Mouse (Mus musculus) embryo, embryonic 10.5 days (tissue): ENCODE data around the gene Slc16a6.
"Not testable (repeated sequence)": the region's sequence is repeated elsewhere in the genome, so short reads cannot be mapped to it uniquely, and the experiment has no call there.

Experiments used
- DNase-seq: peaks from one replicate; pipeline ENCODE4 v3.0.0-alpha.2; 2015; ENCODE audit warnings: low spot score

Slc16a6 gene

DNA sequence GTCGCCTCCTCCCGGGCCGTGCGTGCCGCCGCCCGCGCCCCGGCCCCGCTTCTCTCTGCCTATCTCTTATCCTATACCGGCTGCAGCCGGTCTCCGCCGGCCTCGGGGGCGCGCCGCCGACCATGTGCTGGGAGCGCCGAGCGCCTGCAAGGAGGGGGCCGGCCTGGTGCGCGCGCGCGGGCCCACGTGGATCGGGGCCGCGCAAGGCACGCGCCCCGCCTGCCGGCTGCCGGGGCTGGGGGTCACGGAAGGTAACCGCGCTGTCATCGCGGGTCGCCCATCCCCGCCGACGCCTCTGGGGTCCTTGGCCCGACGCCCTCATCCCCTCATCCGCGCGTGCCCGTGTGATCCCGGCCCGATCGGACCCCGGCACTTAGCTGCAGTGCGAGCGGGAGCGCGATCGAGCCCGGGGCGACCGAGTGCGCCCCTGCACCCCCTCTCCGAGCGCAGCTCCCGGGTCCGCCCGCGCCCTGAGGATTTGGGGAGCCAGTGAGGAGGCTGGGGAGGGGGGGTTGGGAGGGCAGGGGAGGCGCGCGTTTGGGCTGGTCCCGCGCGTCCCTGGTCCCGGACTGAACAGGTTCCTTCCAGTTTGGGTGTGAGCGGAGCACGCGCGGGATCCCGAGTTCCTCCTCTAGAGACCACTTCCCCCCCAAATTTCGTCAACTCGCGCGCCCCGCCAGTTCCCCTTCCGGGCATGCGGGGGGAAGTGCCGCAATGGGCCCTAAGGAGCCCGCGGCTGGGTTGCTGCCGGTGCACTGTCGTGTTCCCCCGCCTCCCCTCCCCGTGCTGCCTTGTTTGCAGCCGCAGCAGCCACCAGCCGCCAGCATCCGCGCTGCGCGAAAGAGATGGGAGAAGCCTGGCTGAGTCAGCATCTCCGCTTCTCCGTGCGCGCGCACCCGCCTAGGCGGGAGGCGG, at the start of gene Slc16a6, which contains the start of gene Arsg:
Gene Slc16a6 (minus strand): TSS at position 428 of the 915 bp plus-strand sequence.
Gene Arsg (plus strand): TSS at position 204 of the 915 bp plus-strand sequence.
- DNase-seq, result peak; percentile 89

GRCm38 (mm10) chr11:109520958-109521357, 47.6 kb upstream of the Slc16a6 start:
- DNase-seq, result no peak

DNA sequence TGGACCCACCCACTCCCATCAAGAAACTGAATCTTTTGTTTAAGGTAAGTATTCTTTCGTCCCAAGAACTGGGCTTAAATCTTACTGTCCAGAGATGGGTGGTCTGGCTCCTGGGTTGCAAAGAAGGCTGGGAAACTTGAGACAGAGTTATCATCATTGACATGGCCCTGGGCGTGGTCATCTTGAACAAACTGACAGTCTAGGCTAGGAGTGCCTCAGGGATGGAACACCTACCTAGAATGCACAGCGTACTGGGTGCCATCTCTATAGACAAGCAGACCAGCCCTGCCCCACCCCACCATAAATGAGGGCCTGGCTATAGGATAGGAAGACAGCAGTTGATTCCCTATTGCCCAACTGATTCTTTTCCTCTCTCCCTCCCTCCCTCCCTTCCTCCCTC, 44.4 kb upstream of the Slc16a6 start:
- DNase-seq, result no peak

DNA sequence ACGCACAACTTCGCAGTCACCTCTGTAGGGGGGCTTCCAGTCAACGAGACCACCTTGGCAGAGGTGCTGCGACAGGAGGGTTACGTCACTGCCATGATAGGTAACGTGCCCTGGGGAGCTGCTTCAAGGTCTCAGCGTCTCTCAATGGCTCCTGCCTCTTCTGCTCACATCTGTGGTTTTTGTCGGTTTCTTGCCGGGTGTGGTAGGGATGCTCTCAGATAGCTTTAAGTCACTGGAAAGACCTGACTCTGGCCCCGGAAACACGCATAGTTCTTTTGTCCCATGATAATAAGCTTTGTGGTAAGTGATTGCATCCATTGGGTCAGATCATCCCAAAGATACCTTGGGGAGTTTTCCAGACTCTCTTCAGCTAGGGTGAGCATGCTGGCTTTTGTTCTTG, 43.9 kb upstream of the Slc16a6 start:
- no peak for DNase-seq

GRCm38 (mm10) chr11:109514064-109514612, 40.7 kb upstream of the Slc16a6 start:
- no peak for DNase-seq

- DNase-seq, result no peak
Observed at GRCm38 (mm10) chr11:109512995-109513675, 39.7 kb upstream of the Slc16a6 start.

GRCm38 (mm10) chr11:109507068-109507467, 33.7 kb upstream of the Slc16a6 start:
- DNase-seq, result no peak

GRCm38 (mm10) chr11:109505823-109506222, 32.4 kb upstream of the Slc16a6 start:
- DNase-seq, result no peak

GRCm38 (mm10) chr11:109504977-109505376, 31.6 kb upstream of the Slc16a6 start:
- no peak for DNase-seq

GRCm38 (mm10) chr11:109500206-109500605, 26.8 kb upstream of the Slc16a6 start:
- DNase-seq, result no peak

DNA sequence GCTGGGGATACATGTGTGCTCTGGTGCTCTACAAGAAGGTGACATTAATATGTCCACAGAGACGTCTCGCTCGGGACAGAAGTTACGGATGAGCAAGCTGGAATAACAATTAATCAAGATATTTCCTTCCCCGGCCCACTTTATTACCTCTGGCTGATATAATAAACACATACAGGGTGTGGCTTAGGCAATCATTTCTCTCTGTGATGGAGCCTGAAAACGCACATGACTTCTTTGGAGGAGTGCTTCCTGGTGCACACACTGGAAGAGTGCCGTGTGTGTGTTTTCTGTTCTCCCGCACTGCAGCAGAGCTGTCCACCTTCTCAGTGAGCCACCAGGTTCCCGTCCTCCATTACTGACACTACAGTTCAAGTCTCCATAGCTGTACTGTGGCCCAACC, 24.6 kb upstream of the Slc16a6 start:
- DNase-seq, result no peak

- DNase-seq, result no peak
Observed at GRCm38 (mm10) chr11:109496996-109497714, 23.8 kb upstream of the Slc16a6 start.

- DNase-seq, result no peak
Observed at GRCm38 (mm10) chr11:109496475-109496993, 23.1 kb upstream of the Slc16a6 start.

DNA sequence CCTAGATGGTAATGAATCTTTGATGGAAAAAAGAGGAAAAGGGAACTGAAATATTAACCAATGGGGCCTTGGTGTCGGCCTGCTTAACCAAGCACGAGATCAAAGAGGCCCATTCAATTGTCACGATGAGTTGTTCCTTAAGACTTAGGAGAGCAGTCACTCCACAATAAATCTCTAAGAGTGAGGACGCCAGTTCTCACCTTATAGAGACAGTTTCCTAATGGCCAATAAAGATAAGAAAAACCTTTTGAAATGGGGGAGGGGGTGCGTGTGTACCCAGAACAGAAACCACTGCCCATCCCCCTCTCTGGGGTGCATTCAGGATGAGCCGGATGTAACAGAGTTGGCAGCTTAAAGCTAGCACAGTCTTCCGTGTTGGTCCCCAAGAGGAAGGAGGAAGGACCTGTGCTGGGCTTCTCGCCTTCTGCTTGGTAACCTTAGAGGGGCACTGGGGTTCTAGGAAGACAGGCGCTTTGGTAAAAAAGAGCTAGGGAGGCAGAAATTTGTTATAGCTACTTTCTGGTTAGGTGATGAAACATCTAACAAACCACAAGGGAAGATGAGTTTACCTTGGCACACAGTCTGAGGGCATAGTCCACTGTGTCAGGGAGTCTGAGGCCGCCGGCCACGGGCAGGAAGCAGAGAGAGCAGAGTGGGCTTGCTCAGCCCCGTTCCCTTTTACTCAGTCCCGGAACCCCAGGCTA, 22.5 kb upstream of the Slc16a6 start:
- no peak for DNase-seq

DNA sequence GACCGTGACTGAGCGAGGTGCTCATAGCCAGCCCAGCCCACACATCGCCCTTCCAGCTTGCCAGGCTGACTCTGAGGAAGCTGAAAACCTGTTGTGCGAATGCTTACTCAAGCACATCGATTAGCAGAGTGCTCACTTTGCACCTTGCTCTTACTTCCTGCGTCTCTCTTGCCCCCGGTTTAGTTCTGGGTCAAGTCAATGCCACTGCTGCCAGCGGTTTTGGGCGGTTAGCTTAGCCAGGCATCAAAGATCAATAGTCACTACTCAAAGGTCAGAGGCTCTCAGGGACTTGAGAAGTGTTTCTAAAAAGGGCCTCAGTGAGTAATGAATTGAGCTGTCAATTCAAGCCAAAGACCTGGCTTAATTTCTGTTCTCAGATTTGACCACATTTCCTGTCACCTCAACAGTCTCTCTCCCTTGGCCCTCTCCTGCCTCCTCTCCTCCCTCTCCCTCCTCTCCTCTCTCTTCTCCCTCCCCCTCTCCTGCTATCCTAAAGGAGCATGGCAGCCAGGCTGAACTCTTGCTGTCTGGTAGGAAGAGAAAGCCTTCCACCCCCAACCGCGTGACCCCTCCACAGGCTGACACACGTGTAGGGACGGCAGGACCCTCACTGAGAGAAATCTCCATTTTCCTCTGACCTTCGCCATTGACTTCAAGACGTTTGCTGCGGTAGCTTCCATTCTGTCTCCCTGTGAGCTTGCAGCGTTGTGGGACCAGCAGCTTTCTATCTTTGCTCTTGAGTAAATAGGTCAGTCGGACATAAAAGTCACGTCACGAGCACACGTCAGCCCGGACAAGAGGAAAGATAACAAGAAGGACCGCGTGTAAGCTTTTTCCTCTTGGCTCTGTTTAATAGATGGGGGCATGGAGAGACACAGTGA, 21.7 kb upstream of the Slc16a6 start:
- peak; percentile 47 for DNase-seq

DNA sequence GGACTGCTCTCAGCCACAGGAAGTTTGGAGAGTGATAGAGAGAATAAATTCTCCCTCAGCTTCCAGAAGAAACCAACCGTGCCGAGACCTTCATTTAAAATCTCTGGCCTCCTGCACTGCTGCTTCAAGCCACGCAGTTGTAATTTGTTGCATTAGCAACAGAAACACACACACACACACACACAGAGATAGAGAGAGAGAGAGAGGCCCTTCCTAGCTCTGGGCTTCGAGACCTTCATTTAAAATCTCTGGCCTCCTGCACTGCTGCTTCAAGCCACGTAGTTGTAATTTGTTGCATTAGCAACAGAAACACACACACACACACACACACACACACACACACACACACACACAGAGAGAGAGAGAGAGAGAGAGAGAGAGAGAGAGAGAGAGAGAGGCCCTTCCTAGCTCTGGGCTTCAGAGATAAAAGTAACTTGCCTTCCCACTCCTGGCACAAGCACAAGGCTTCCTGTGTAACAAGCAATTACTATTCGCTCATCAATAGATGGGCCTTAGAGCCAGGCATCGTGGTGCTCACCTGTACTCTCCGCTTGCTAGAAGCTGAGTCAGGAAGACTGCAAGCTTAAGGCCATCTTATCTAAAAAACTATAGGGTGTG, 19.6 kb upstream of the Slc16a6 start:
- DNase-seq, result not testable (repeated sequence)

DNA sequence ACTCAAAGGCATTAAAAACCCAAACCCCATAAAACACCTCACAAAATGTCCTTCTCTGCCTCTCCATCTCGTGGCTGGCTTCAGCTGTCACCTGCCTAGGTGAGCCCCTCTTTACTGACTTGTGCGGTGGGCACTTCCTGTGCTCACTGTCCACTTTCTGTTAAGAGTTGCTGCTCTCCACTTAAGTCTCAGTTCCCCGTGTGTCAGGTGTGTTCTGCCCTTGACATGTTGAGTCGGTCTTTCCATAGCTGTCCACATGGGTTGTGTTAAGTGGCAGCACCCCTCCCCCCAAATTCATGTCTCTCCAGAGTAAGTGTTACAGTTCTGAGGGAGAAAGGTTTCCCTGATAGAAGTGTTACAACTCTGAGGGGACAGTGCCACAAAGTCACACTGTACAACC, 18.4 kb upstream of the Slc16a6 start:
- DNase-seq, result no peak

DNA sequence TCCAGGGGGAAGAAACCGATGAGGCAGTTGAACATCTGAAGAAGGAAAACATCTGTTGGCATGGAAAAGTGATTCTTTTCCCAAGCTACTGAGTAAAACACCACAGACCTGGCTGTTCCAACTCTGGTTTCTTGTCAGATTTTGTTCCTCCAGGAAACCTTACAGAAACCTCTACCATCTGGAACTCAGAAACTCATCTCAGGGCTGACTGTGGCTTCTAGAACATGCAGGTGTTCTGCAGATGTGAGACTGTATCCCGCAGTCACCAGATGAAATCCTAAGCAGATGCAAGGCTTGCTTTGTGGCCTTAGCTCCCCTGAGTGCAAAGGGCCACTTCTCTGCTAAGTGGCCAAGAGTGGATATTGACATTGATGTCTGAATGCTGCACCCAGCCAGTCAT, 16.4 kb upstream of the Slc16a6 start:
- no peak for DNase-seq

GRCm38 (mm10) chr11:109487991-109488684, 14.7 kb upstream of the Slc16a6 start:
- no peak for DNase-seq
